Mouse (Mus musculus) forebrain, embryonic 16.5 days (tissue): ENCODE measurements around the gene Fer1l5. TPM values are rescaled to one million over a fixed set of nuclear protein-coding genes. Genes with fewer than 3 reads are reported as not detected.

Experiments
- ATAC-seq: fragments of 200-750 bp; cut with Nextera tagmentation; 2 replicates; pipeline ENCODE4 v1.8.0; 2017; ENCODE audit warnings: mild to moderate bottlenecking, moderate library complexity
- H3K27ac ChIP-seq: fragments of 300-500 bp; sonication (generic); 2 replicates; pipeline ENCODE4 v1.5.1; 2014; ENCODE audit warnings: low read length, control low read depth
- H3K27me3 ChIP-seq: fragments of 300-500 bp; sonication (generic); replicated peaks from 2 replicates; pipeline ENCODE4 v1.6.1; 2014; ENCODE audit warnings: low read length; ENCODE audit not compliant: control insufficient read depth, insufficient read depth
- H3K36me3 ChIP-seq: fragments of 300-500 bp; sonication (generic); 2 replicates; pipeline ENCODE4 v1.6.1; 2014; ENCODE audit not compliant: control insufficient read depth, insufficient read depth
- H3K4me1 ChIP-seq: fragments of 300-500 bp; sonication (generic); replicated peaks from 2 replicates; pipeline ENCODE4 v1.6.1; 2014; ENCODE audit warnings: low read length; ENCODE audit not compliant: control insufficient read depth, insufficient read depth
- H3K4me2 ChIP-seq: fragments of 300-500 bp; sonication (generic); 2 replicates; pipeline ENCODE4 v1.6.1; 2014; ENCODE audit warnings: mild to moderate bottlenecking, low read length, control low read depth
- H3K4me3 ChIP-seq: fragments of 300-500 bp; sonication (generic); replicated peaks from 2 replicates; pipeline ENCODE4 v1.5.1; 2014; ENCODE audit warnings: mild to moderate bottlenecking, low read length, control low read depth
- H3K9ac ChIP-seq: fragments of 300-500 bp; sonication (generic); replicated peaks from 2 replicates; pipeline ENCODE4 v1.6.1; 2014; ENCODE audit warnings: low read depth, low read length, control low read depth
- H3K9me3 ChIP-seq: fragments of 300-500 bp; sonication (generic); 2 replicates; pipeline ENCODE4 v1.6.1; 2016; ENCODE audit warnings: low read length; ENCODE audit not compliant: control insufficient read depth
- WGBS: fragments of 180-500 bp; shearing (Covaris S2); extraction: QIAGEN DNeasy Blood & Tissue Kit; methylation state at CpG from one replicate; pipeline ENCODE4 v1.1.7; 2014; 5-methylcytosine and 5-hydroxymethylcytosine counted together
- microRNA-seq: library from miRNA; unstranded; fragments of <30 nt; microRNA quantifications from one replicate; pipeline ENCODE4, GENCODE M21; 2017
- polyA plus RNA-seq: library from polyadenylated mRNA; unstranded; fragments of >200 nt; fragmentation: Nextera tagmentation; extraction: Ambion mirVana; gene quantifications from 2 replicates; pipeline ENCODE4 v1.2.1, GENCODE M21; 2015

Fer1l5 gene
- polyA plus RNA-seq, 1 experiment from 2014 or later, result 3.2 TPM

DNA sequence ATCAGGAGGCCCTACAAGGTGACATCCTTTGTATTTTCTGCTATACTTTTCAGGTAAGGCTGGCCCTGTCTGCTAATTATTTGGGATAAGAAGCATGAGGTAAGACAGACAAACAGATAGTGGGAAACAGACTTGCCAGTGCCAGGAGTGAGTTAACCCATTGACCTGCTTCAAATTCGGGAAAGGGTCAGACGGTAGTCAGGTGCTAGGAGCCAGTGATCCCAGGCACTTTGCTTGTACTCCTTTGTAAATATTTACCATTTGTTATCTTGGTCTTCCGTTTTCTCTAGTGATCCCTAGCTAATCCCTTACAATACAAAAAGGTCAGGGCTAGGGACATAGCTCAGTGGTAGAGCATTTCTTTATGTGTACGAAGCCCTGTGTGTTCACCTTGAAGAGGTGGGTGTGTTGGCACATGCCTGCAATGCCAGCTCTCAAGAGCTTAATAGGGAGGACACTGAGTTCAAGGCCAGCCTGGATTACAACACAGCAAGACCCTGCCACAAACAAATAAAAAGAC lies 93.6 kb downstream of the Fer1l5 start:
- Histone ChIP-seq H3K9me3 (no peaks in the 10 kb centered on the region), H3K27me3 (no peaks in the 10 kb centered on the region), H3K4me2 (no peak overlapping the region), H3K36me3 (no peaks in the 10 kb centered on the region), H3K4me1 (peaks cover under 1% of the 10 kb centered on the region; the same call in 1 of the 2 replicates), H3K4me3 (no peak overlapping the region), H3K27ac (no peak overlapping the region), H3K9ac (no peak overlapping the region)
- no peak for ATAC-seq
- 84% methylated on average over 4 of the region's 4 CpGs for WGBS

DNA sequence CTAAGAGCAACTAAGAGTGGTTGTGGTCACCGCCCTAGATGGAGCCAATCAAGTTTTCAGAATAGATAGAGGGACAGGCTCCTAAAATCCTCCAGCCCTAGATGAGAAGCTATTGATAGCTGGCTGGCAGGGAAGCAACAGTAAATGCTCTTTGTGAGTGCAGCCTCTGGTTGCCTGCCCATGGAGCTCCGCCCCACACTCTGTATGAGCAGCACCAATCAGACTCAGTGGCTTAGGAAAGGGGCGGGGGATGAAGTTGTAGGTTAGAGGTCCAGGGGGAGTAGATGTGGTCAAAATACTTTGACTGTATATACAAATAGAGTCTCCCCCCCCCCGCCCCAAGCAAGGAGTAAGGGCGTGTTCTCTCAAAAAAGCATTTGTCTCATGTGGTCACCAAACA lies 95.4 kb downstream of the Fer1l5 start:
- ATAC-seq, result no peak
- H3K4me2 ChIP-seq, result no peak overlapping the region
- WGBS, result 50% methylated on average over 5 of the region's 5 CpGs
- H3K27me3 ChIP-seq, result no peaks in the 10 kb centered on the region
- no peaks in the 10 kb centered on the region for H3K36me3 ChIP-seq
- H3K9ac ChIP-seq, result no peak overlapping the region
- H3K9me3 ChIP-seq, result no peaks in the 10 kb centered on the region
- peaks cover 11% of the 10 kb centered on the region for H3K4me1 ChIP-seq
- no peak overlapping the region for H3K27ac ChIP-seq
- H3K4me3 ChIP-seq, result no peak overlapping the region

DNA sequence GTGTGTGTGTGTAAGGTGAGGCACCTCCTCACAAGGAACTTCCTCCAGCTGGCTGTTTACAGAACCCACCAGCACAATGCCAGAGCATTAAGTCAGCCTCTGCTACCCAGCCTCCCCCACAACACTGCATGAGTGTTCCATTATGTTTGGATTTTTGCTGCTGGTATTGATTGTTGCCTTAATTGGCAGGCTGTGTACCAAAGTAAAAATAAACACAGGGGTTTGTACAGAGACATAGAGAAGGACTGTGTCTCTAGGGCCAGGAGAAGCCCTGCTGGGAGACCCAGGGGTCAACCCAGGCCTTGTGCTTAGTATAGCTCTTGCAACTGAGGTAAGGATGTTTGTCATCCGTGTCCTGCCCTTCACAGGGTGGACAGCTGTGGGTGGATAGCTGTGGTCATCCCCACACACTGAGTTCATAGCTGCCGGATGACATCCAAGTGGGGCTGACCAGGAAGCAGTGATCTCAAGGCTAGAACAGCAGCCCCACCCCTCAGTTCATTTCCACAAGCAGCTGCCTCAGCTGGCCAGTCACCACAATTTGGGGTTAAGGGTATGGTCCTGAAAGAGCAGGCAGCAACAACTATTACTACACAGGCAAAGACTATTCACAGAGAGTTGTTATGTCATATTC lies 97.8 kb downstream of the Fer1l5 start:
- Histone ChIP-seq H3K9ac (no peak overlapping the region), H3K36me3 (no peaks in the 10 kb centered on the region), H3K27ac (no peak overlapping the region), H3K4me3 (no peak overlapping the region), H3K27me3 (no peaks in the 10 kb centered on the region), H3K4me1 (peaks cover 32% of the 10 kb centered on the region), H3K9me3 (no peaks in the 10 kb centered on the region), H3K4me2 (no peak overlapping the region)
- 58% methylated on average over 2 of the region's 2 CpGs for WGBS
- ATAC-seq, result no peak

DNA sequence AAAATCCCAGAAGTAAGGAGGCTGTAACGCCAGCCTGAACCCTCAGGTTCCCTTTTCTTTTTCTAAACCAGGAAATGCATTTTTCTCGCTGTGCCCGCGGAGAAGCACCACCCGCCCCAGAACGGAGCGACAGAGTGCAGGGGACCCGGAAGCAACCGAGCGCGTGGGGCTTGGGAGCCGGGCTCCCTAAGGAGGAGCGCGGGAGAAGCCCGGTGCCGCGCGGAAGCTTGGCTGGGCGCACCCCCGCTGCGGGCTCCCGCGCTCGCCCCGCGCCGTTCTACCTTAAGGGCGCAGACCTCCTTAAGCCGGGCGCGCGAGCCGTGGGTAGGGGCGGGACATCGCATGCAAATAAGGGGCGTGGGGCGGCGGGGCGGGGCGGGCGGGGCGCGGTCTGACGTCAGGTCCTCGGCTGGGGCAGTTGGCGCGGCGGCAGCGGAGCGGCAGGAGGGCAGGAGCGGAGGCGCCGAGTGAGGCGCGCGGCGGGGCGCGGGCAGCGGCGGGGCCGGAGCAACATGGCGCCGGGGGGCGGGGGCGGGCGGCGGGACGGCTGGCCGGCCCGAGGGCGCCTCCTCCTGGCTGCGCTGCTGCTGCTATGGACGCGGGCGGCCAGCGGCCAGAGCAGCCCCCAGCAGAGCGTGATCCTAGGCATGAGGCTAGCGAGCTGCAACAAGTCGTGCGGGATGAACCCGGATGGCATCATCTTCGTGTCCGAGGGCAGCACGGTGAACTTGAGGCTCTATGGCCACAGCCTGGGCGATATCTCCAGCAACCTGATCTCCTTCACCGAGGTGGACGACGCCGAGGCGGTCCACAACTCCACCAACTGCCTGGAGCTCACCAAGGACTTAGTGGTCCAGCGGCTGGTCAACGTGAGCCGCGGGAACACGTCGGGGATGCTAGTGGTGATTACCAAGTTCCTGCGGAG lies 99.4 kb downstream of the Fer1l5 start, which contains the start of gene Cnnm4:
Gene Cnnm4, plus strand, starts transcription at position 440 of the 925 bp plus-strand sequence.
- H3K9ac ChIP-seq, result peak within 1 kb of the TSS; percentile 66
- H3K9me3 ChIP-seq, result no peaks in the 10 kb centered on the region
- peak; percentile 91 for ATAC-seq
- H3K4me2 ChIP-seq, result peak within 1 kb of the TSS; percentile 75
- under 1% methylated on average over 46 of the region's 98 CpGs for WGBS
- H3K4me1 ChIP-seq, result peaks cover 43% of the 10 kb centered on the region
- H3K27ac ChIP-seq, result 0 out of 2 replicates have a peak within 1 kb of the TSS, but pooled peaks have one; percentile 9
- H3K36me3 ChIP-seq, result no peaks in the 10 kb centered on the region
- H3K27me3 ChIP-seq, result no peaks in the 10 kb centered on the region
- peak within 1 kb of the TSS; percentile 54 for H3K4me3 ChIP-seq

Small RNAs within 50 kb of the gene (microRNA-seq; reads per million reads assigned to microRNA genes)
- not detected for gene Mir6898

Other genes with a start within 250 kb of the Fer1l5 start
- 50.8 and 56.9 TPM in 2 replicates for gene Uggt1, start 127.6 kb upstream of the Fer1l5 start, polyA plus RNA-seq
- gene Neurl3, start 97.6 kb upstream of the Fer1l5 start, polyA plus RNA-seq, result 0.41 and 0.47 TPM in 2 replicates
- 3.8 and 4.7 TPM in 2 replicates for gene Arid5a, start 64.6 kb upstream of the Fer1l5 start, polyA plus RNA-seq
- gene Kansl3, start 3.1 kb upstream of the Fer1l5 start, polyA plus RNA-seq, result 36.1 and 43.0 TPM in 2 replicates
- 62.8 and 67.6 TPM in 2 replicates for gene Lman2l, start 73.0 kb downstream of the Fer1l5 start, polyA plus RNA-seq
- 9.7 and 11.0 TPM in 2 replicates for gene Cnnm4, start 99.3 kb downstream of the Fer1l5 start, polyA plus RNA-seq
- gene Cnnm3, start 139.6 kb downstream of the Fer1l5 start, polyA plus RNA-seq, result 4.8 and 5.8 TPM in 2 replicates
- 9.3 and 13.2 TPM in 2 replicates for gene Ankrd23, start 164.6 kb downstream of the Fer1l5 start, polyA plus RNA-seq
- 0.22 and 0.42 TPM in 2 replicates for gene Gm42417, start 167.1 kb downstream of the Fer1l5 start, polyA plus RNA-seq
- gene Ankrd39, start 175.2 kb downstream of the Fer1l5 start, polyA plus RNA-seq, result 15.4 and 24.4 TPM in 2 replicates
- gene Sema4c, start 186.1 kb downstream of the Fer1l5 start, polyA plus RNA-seq, result 35.4 and 37.3 TPM in 2 replicates